Mouse (Mus musculus): ENCODE results near the gene Vwa8.
"Not testable (repeated sequence)": the region's sequence is repeated elsewhere in the genome, so short reads cannot be mapped to it uniquely, and the experiment has no call there.

Gene Vwa8

DNA sequence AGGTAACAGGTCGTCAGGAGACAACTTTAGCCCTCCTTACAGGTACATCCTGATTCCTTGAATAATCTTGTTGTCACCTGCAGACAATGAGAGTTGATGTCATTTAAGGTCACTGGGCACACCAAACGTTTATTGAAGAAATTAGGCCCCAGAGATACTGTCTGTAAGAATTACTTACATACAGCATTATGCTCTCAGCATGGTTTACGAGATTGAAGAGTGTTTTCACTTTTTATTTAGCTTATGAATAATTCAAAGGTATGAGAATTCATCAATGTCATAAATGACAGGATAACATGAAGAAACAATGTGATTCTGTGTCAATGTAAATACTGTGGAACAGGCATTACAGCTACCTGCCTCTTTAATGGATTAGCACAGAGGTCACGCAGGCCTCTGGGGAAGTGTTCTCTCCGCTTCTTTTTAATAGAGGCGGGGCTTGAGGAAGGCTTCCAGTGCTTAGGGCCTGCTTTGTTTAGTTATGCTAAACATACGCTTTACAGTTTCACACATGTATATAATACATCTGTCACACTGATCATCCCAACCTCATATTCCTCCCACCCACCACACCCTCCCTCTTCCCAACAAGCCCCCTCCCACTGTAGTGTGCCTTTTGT lies 37.2 kb downstream of the Vwa8 start:
- DNase-seq (ENCODE audit: low spot score in 2 of 2) = no peak

DNA sequence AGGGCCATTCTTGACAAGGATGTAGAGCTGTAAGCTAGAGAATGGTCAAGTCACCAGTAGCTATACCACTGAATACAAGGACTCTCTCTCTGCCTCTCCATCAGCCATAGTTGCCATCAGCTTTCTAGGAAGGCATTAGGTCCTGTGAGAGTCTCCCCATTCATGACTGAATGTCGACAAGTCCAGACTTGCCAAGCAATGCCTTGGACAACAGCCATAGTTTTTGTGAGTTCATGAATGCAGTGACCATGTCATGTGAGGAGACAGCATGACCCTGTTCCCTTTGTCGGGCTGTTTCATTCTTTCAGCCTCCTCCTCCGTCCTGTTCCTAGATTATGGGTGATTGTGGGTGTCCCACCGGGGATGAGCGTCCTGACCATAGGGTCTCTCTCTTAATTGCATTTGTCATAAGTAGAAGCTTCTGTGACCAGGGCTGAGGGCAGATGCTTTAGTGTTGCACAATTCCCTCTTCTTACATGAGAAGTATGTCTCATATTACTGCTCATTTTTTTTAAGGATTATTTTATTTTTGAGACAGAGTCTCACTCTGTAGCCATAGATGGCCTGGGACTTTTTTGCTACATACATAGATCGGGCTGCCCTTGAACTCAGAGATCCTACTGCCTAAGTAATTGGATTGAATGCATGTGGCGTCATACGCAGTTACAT lies 37.8 kb downstream of the Vwa8 start:
- DNase-seq (ENCODE audit: low spot score in 2 of 2) = no peak

DNA sequence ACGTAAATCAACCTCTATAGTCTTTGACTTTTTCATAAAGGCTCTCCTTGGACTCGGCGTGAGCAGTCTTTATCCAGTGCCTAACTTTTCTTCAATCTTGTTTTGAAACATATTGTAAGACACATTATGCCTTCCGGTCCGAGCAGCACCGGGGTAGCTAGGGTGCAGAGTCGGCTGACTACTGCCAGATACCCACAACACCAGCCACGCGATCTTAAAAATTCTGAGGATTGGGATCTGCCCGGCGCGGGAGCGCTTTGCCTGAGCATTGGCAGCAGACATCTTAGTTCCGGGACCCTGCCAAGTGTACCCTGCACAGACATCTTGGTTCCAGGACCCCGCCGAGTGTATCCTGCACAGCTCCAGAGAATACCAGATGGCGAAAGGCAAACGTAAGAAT lies 38.6 kb downstream of the Vwa8 start:
- not testable (repeated sequence) for DNase-seq (ENCODE audit: low spot score in 2 of 2)

DNA sequence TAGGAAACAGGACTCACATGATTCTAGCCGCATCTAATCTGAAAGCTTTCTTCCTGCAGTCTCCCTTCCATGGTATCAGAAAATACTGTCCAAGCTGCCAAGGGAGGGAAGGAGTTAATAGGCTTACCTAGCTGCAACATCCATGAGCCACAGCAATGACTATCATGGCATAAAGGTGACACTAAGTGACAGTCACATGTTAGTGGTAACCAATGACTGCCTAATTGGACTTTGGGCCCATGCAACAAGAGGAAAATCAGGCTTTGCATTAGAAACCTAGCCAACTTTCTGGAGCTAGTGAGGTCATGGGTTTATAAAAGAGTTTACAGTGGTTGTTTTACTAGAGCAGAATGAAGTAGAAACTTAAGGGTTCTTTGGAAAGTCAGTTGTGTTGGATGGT lies 46.6 kb downstream of the Vwa8 start:
- DNase-seq (ENCODE audit: low spot score in 2 of 2) = no peak

DNA sequence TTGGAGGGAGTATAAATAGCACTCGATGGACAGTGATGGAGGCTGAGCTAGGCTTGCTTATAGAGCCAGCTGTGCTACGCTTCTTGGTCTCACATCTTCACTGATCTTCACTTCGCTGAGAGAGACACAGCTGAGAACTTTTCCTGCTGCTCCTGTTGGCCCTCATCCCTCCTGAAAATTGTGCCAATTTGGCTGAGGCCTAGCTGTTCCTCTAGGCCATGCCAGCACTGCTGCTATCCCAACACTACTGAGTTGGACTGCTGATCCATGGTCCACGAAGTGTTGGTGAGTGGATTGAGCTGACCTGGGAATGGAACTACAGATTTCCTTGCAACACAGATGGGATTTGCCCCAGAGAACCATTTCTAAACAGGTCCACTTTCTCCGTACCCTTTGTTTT lies 47.4 kb downstream of the Vwa8 start:
- no peak for DNase-seq (ENCODE audit: low spot score in 2 of 2)

DNA sequence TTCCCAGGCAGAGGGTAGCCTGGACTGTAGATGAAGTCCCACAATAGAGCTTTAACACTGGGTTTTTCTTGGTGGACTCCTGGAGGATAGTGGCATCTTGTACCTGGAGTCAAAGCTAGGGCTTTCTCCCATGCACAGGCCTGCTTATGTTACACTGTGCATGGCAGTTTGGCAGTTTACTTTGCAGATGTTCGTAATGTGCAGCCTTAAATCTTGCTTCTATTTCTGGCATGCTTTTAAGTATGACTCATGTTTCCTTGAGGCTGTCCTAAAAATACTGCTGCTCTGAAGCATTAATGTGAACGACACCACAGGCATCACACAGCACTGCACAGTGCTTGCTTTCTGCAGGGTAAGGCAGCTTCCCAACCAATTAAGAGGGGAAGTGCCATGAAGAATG lies 51.9 kb downstream of the Vwa8 start:
- no peak for DNase-seq (ENCODE audit: low spot score in 2 of 2)

DNA sequence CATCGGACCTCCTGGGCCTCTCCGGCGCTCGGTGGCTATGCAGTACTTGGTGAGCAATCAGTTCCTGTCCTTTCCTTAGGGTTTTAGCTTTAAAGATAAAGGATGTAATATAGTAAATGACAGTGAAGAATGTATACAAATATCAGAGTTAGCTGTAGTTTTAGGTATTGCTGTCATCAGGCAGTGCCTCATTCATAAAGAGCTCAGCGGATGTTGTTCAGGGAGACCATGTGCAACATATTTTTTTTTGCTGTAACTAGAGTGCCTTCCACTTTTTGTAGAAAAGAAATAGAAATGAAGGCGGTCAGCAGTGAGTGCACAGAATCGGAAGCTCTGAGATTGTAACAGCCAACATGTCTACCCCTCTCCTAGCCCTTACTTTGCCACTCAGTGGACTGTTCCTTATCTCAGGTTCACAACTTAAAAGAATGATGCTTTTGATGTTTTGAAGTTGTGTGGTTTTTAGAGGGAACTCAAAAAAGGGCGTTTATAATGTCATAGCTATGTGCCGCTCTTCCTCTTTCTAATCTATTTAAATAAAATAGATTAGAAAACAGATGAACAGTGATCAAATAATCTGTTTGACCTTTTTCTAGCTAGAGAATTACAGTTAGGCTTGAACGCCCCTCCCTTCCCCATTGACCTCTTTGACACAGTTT lies 59.5 kb downstream of the Vwa8 start:
- no peak for DNase-seq (ENCODE audit: low spot score in 2 of 2)

DNA sequence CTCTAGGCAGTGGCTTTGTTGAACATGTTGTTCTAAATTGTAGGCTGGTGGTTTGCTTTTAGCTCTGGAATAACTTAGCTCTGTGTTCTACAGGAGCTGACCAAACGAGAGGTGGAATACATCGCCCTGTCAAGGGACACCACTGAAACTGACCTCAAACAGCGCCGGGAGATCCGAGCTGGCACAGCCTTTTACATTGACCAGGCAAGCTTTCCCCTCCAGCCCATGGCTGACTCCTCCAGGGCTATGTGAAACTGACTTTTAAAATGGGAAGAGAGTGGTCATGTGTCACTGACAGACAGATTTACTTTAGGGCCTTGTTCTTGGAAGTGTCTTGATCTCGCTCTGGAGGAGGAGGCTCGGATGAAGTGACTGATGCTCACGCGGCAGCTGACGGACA lies 63.2 kb downstream of the Vwa8 start:
- DNase-seq (ENCODE audit: low spot score in 2 of 2) = no peak

DNA sequence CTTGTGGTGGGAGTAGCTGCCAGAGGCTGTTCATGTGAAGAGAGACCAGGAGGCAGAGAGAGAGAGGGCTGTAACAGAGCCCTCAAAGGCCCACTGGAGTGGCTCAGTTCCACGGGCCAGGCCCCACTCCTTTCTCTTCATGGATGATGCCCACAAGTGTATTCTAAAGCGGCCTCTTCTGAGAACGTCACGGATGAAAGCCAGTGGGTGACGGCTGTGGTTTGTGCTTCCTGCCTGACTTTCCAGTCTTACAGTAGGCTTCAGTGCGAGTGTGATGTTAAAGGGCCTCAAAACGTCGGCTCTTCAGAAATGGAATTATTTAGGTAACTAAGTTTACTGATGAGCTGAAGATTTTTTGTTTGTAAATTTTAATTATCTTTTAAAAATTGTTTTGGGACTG lies 65.3 kb downstream of the Vwa8 start:
- peak in 1 of 2 experiments; percentile 20 for DNase-seq (ENCODE audit: low spot score in 2 of 2)

DNA sequence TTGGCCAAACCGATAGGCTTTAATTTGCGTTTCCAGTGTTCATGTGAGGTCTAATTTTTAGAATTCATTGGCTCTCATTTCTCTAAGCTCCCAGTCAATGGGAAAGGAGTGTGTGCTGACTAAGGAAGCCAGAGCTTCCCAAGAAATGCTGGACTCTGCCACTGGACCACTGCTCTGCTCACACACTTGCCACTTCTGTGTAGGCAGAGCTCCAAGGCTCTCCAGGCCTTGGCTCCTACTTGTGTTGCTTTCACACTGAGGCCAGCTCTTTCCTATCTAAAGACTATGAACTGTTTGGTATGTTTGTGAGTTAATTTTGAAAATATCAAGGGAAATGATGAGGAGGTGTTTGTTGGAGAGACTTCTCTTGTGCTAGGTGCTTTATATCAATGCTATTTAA lies 67.8 kb downstream of the Vwa8 start:
- DNase-seq (ENCODE audit: low spot score in 2 of 2) = no peak

DNA sequence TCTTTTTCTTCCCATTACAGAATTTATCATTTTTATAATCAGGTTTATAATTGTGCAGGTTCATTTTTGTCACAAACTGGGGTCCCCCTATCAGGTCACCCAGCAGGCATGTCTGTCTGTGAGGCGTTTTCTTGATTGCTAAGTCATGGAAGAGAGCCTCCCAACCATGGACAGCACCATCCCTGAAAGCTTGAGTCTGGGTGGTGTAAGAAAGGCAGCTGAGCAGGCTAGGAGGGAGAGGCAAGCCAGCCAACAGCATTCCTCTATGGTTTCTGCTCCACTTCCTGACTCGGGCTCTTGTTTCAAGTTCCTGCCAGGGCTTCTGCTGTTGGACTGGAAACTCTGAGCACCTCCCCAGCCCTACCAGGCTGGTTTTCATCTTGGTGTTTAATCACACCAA lies 72.4 kb downstream of the Vwa8 start:
- DNase-seq (ENCODE audit: low spot score in 2 of 2) = no peak

DNA sequence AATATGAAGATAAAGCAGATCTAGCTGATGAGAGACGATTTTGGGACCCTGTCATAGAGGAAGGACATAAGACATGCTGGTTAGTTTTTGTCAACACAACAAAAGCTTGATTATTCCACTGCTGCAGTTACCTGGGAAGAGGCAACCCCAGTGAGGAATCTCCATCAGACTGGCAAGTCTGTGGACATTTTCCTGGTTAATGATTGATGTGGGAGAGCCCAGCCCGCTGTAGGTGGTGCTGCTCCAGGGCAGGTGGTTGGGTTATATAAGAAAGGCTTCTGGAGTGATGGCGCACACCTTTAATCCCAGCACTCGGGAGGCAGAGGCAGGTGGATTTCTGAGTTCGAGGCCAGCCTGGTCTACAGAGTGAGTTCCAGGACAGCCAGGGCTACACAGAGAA lies 74.8 kb downstream of the Vwa8 start:
- no peak for DNase-seq (ENCODE audit: low spot score in 2 of 2)

DNA sequence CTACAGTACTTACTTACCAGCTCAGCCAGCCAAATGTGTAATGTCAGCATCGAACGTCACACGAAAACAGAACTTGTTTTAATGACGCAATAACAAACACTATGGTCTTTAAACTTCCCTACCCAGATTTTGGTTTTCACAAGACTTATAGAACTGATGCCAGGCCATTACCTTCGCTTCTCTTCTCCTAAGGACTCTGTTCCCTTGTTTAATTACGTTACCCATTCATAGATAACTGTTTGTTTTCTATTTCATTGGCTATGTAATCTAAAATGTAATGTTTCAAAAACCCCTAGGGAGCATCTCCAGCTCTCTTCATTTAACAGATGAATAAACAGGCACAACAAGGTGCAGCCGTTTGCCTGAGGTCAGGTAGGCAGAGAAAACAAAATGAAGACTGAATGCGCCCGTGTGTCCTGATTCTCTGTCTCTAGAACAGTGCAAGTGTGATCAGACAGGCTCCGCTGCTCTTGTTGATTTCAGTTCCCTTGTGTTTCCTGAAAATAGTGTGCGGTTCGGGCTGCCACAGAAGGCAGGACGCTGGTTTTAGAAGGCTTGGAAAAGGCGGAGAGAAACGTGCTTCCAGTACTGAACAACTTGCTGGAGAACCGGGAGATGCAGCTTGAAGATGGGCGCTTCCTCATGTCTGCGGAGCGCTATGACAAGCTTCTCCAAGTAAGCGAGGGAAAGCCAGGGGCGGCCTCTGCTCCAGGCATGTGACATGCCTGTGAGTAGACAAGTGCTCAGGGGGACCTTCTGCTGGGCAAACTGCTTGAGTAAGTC lies 76.1 kb downstream of the Vwa8 start:
- DNase-seq (ENCODE audit: low spot score in 2 of 2) = no peak

DNA sequence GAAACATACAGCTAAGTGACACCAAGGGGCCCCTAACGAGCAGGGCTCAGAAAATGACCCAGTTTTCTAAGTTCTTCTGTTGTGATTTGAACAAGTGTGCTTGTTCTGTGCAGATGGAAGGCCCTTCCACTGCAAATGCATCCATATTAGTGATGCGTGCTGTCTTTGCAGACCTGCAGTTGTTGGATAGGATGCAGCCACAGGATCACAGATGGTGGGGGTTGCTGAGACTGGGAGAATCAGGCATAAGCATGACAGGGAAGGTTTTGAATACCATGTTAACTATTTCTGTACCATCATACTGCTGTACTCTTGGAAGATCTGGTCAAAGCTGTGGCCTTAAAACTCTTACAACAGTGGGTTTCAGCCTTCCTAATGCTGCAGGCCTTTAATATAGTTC lies 83.2 kb downstream of the Vwa8 start:
- DNase-seq (ENCODE audit: low spot score in 2 of 2) = no peak

DNA sequence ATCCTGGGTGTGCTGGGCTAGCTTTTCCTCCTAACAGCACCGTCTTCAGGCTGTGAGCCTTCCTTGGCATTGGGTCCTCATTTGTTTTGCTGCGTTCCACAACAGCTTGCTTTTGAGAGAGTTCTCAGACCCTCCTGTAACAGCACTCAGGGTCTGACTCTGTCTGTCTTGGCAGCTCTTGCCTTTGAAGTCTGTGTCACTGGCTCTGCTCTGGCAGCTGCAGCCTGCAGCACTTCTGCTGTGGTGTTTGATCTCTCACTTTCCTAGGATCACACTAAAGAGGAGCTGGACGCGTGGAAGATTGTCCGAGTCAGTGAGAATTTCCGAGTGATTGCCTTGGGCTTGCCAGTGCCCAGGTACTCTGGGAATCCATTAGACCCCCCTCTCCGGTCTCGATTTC lies 84.5 kb downstream of the Vwa8 start:
- DNase-seq (ENCODE audit: low spot score in 2 of 2) = no peak

DNA sequence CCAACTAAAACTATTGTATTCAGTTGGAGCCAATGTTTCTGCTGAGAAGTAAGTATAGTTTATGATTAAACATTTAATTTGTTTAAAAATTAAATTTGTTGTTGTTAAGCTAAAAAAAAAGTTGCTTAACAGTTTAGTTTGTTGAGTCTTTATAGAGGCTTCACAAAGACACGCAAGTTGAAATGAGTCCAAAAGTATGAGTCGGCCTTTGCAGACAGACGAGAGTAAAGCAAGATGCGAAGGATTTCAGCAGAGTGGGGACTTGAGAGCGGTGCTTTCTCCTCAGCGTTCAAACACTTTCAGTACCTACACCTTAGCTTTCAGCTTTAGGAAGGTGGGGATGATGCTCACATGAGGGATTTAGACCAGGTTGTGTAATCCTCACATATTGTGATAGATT lies 85.7 kb downstream of the Vwa8 start:
- DNase-seq (ENCODE audit: low spot score in 2 of 2) = no peak

DNA sequence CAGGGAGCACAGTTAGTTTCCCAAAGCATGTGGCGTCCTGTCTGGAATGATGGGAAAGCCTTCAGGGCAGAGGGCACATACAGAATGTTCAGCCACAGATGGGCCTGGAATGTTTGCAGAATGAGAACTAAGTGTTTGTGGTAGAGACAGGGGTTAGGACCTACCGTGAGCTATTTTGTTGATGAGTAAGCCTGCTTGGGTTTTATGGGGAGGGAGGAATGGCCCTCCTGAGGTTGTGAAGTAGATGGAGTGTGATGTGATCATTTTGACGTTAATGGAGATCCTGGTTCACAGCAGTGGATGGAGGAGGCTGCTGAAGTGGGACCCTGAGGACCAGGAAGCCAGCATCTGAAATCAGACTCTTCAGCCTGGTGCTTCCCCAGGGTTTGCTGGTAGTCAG lies 86.9 kb downstream of the Vwa8 start:
- no peak for DNase-seq (ENCODE audit: low spot score in 2 of 2)

DNA sequence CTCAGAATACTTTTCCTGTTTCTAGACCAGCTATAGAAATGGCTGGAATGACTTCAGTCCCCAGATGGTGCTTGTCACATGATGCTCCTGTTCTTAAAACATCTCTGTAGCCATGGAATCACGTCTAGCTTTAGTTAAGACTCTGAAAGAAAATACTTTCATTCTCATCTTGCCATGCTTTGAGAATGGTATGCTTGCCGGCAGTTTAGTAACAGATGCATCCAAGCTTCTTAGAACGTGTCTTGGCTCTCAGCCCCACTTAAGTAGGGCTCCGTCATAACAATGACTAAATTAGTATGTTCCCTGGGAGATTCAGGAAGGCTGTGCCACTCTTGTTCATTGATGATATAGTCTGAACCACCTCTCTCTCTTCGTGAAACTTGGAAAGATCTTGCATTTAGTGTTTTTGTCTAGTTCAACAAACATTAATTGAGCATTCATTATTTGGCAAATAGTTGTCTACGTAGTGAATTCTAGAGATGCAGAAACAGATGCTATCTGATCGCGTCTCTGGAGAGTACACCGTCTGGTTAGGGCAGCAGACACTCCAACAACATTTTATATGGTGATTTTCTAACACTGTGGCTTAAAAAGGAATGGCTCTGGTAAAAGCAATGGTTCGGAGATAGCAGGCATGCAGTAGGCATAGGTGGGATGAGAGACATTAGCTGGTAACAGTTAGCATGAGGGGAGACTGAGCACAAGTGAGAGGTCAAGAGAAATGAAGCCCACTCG lies 93.1 kb downstream of the Vwa8 start:
- DNase-seq (ENCODE audit: low spot score in 2 of 2) = no peak

DNA sequence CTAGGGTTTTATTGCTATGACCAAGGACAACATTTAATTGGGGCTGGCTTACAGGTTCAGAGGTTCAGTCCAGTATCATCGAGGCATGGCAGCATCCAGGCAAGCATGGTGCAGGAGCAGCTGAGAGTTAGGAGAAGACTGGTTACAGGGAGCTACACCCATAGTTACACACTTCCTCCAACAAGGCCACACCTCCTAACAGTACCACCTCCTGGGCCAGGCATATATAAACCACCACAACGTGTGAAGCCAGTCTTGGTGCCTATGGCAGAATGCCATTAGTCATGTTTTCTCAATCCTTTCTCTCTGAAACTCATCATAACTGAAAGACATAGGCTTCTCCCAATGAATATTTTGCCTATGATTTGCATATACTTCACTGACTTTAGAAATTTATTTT lies 106.9 kb downstream of the Vwa8 start:
- DNase-seq (ENCODE audit: low spot score in 2 of 2) = no peak

DNA sequence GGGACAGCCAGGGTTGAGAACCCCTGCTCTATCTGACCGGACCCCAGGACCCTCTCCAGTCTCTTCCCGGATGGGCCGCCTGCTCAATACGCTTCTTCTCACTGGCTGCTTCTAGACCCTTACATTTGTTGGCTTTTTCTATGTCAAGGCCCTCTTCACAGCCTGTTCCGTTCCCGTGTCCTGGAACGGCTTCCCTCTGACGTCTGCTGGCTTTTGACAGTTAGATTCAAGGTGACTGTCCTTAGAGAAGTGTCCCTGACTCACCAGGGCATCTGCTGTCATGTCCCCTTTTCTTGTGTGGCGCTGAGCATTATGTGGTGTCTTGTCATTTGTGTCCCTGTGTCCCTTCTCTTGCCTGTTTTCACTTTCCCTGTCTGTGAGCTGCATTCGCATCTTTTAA lies 121.8 kb downstream of the Vwa8 start:
- DNase-seq (ENCODE audit: low spot score in 2 of 2) = no peak

DNA sequence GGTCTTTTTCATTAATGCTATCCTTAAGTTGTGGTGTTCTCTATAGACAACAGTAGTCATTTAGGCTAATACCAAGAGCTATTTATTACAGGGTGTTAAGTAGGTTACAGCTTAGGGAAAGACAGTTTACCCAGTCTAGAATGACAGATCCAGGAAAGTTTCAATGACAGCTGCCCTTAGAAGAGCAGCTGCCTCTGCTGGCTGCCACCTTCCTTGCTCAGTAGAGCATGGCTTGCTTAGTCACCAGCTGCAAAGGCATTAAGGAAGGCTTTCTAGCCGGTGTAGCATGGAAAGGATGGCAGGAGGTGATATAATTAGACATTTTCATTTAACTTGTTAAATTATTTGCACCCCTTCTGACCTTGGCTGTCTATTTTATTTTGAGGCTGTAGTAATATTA lies 123.6 kb downstream of the Vwa8 start:
- no peak for DNase-seq (ENCODE audit: low spot score in 2 of 2)

DNA sequence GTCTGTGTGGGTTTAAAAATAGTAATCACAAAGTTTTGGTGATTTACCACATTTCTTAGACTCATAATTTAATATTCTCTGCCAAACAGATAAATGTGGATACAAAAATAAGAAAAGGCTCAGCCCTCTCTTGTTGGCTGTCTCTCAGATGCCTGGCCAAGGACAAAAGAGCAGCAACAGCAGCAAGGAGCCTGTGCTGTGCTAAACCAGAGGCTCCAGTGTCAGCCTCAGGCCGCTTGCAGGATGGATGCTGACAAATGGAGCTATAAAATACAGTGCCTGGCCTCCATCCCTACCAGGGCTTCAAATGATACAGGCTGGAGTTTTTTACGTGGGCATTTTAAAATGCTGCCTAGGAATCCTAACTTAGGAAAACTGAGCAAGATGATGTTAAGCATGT lies 134.3 kb downstream of the Vwa8 start:
- no peak for DNase-seq (ENCODE audit: low spot score in 2 of 2)

Data from spleen, postnatal 4 days (tissue).